ENCODE assay signal across 9 mouse cellular contexts in the genomic region with DNA sequence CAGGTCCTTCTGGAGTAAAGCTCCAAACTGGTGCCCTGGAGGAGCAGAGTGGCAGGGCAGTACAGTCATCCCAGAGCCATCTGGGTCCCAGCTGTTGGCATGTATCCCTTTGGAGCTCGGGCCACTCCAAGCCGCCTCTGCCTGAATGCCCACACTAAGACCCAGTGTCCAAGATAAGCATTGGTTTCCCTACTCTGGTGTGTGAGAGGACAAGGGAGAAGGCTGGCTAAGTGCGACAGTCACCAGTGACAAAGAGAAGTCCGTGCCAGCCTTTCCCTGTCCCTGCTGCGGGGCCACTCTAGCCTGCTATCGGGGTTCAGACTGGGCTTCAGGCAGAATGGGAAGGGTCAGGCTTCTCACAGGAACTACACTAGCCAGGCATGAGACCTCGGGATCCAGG. TPM values are rescaled to one million over a fixed set of nuclear protein-coding genes. Genes with fewer than 3 reads are reported as not detected.
A peak's percentile ranks its signal among the peaks of the same experiment; 100 is the strongest.
DNase-seq lines count a peak whose midpoint lies in the region; ATAC-seq and TF ChIP-seq lines count a peak whose summit lies in the region.
"Had no signal": no experiment of that assay in that cellular context is flagged by ENCODE, and none has a peak within 500 bp of the region (broad histone marks: within the 10 kb centered on the region; RNA-seq: fewer than 3 reads in every experiment).

No protein-coding gene starts in this region.

- no peaks in the 10 kb centered on the region for H3K9me3 ChIP-seq in lung, embryonic 14.5 days (ENCODE audit: low read depth, low read length)
- H3K9me3 ChIP-seq in forebrain, embryonic 13.5 days (replicated peaks): no peaks in the 10 kb centered on the region
- no peaks in the 10 kb centered on the region for H3K9me3 ChIP-seq in hindbrain, embryonic 15.5 days
- no peaks in the 10 kb centered on the region for H3K9me3 ChIP-seq in midbrain, postnatal 0 days (ENCODE audit: low read length)

- H3K4me1 ChIP-seq in lung, embryonic 14.5 days (ENCODE audit: insufficient read depth): no peaks in the 10 kb centered on the region
- H3K4me1 ChIP-seq in forebrain, embryonic 13.5 days: 0 out of 2 replicates have a peak, but pooled peaks cover 4% of the 10 kb centered on the region
- H3K4me1 ChIP-seq in hindbrain, embryonic 15.5 days (replicated peaks): no peaks in the 10 kb centered on the region
- H3K4me1 ChIP-seq in midbrain, postnatal 0 days (ENCODE audit: insufficient read depth, low read length): no peaks in the 10 kb centered on the region

- no peaks in the 10 kb centered on the region for H3K27me3 ChIP-seq in lung, embryonic 14.5 days (ENCODE audit: insufficient read depth, low read length)
- no peaks in the 10 kb centered on the region for H3K27me3 ChIP-seq in forebrain, embryonic 13.5 days
- H3K27me3 ChIP-seq in hindbrain, embryonic 15.5 days: no peaks in the 10 kb centered on the region
- H3K27me3 ChIP-seq in midbrain, postnatal 0 days (ENCODE audit: insufficient read depth, low read length): no peaks in the 10 kb centered on the region

- no peak overlapping the region for H3K4me2 ChIP-seq in lung, embryonic 14.5 days
- H3K4me2 ChIP-seq in forebrain, embryonic 13.5 days: no peak overlapping the region
- no peak overlapping the region for H3K4me2 ChIP-seq in hindbrain, embryonic 15.5 days
- no peak overlapping the region for H3K4me2 ChIP-seq in midbrain, postnatal 0 days (ENCODE audit: low read depth, low read length, poor library complexity, severe bottlenecking)

- peaks cover 45% of the 10 kb centered on the region for H3K36me3 ChIP-seq in lung, embryonic 14.5 days (ENCODE audit: insufficient read depth)
- H3K36me3 ChIP-seq in forebrain, embryonic 13.5 days (ENCODE audit: poor library complexity, severe bottlenecking): peaks cover 49% of the 10 kb centered on the region
- H3K36me3 ChIP-seq in hindbrain, embryonic 15.5 days: peaks cover 25% of the 10 kb centered on the region
- peaks cover 25% of the 10 kb centered on the region for H3K36me3 ChIP-seq in midbrain, postnatal 0 days (ENCODE audit: insufficient read depth, low read length)

- WGBS in lung, embryonic 14.5 days: 65% methylated on average over 7 of the region's 7 CpGs
- 82% methylated on average over 7 of the region's 7 CpGs for WGBS in forebrain, embryonic 13.5 days
- WGBS in hindbrain, embryonic 15.5 days: 73% methylated on average over 7 of the region's 7 CpGs
- 73% methylated on average over 7 of the region's 7 CpGs for WGBS in midbrain, postnatal 0 days

- no peak for TF ChIP-seq CTCF in lung, embryonic 14.5 days (IDR thresholded peaks at IDR 0.05; ENCODE audit: low read depth)
- no peak for TF ChIP-seq CTCF in midbrain, postnatal 0 days (IDR thresholded peaks at IDR 0.05)

- DNase-seq in lung, embryonic 14.5 days: no peak
- DNase-seq in lung, adult 18-20 months: no peak
- DNase-seq in midbrain, postnatal 0 days (ENCODE audit: low spot score): peak; percentile 42
- no peak for DNase-seq in kidney, adult 18-20 months
- no peak for DNase-seq in left cerebral cortex, adult 9 months (ENCODE audit: low spot score in 2 of 2)
- DNase-seq: kidney, postnatal 36 days had no signal

- H3K9ac ChIP-seq in lung, embryonic 14.5 days: no peak overlapping the region
- peak overlapping the region; percentile 19; the same call in 1 of the 2 replicates for H3K9ac ChIP-seq in forebrain, embryonic 13.5 days
- no peak overlapping the region for H3K9ac ChIP-seq in hindbrain, embryonic 15.5 days
- H3K9ac ChIP-seq in midbrain, postnatal 0 days (replicated peaks; ENCODE audit: low read length, poor library complexity, severe bottlenecking): no peak overlapping the region

- no peak for ATAC-seq in lung, embryonic 14.5 days (ENCODE audit: insufficient read depth)
- ATAC-seq in forebrain, embryonic 13.5 days: peak; percentile 17; the same call in 1 of the 2 replicates
- peak; percentile 33; the same call in 1 of the 2 replicates for ATAC-seq in hindbrain, embryonic 15.5 days (ENCODE audit: low FRiP score, low read depth)
- no peak for ATAC-seq in midbrain, postnatal 0 days (ENCODE audit: low FRiP score)

- peak overlapping the region; percentile 24; the same call in 1 of the 2 replicates for H3K27ac ChIP-seq in lung, embryonic 14.5 days (ENCODE audit: low read depth)
- peak overlapping the region; percentile 68 for H3K27ac ChIP-seq in forebrain, embryonic 13.5 days
- peak overlapping the region; percentile 18; the same call in 1 of the 2 replicates for H3K27ac ChIP-seq in hindbrain, embryonic 15.5 days (replicated peaks)
- 0 out of 2 replicates have a peak overlapping the region, but pooled peaks have one; percentile 14 for H3K27ac ChIP-seq in midbrain, postnatal 0 days (ENCODE audit: low read depth, low read length)

- H3K4me3 ChIP-seq in lung, embryonic 14.5 days (ENCODE audit: low read depth, low read length): no peak overlapping the region
- no peak overlapping the region for H3K4me3 ChIP-seq in forebrain, embryonic 13.5 days
- H3K4me3 ChIP-seq in hindbrain, embryonic 15.5 days: no peak overlapping the region
- no peak overlapping the region for H3K4me3 ChIP-seq in midbrain, postnatal 0 days (ENCODE audit: low read depth, low read length)

RNA-seq across cellular contexts. Expression of gene A3galt2, which starts 0.7 kb away (rescaled TPM):
- 0.17 and 0.30 TPM in 2 replicates for polyA plus RNA-seq in lung, embryonic 14.5 days (2014; fragmentation: Nextera tagmentation; extraction: Ambion mirVana)
- 0.67 and 0.88 TPM in 2 replicates for polyA plus RNA-seq in forebrain, embryonic 13.5 days (2015; fragmentation: Nextera tagmentation; extraction: Ambion mirVana)
- 0.18 and 0.24 TPM in 2 replicates for polyA plus RNA-seq in hindbrain, embryonic 15.5 days (2015; fragmentation: Nextera tagmentation; extraction: Ambion mirVana)
- 0.19 and 0.38 TPM in 2 replicates for total RNA-seq in midbrain, postnatal 0 days (2014; rRNA removed)
- 0.05 TPM in 1 of 2 replicates, not detected in the other for polyA plus RNA-seq in midbrain, postnatal 0 days (2015; fragmentation: Nextera tagmentation; extraction: Ambion mirVana)
- total RNA-seq: gastrocnemius, adult 8-10 months had no signal

RNA-seq across cellular contexts. Expression of gene Zfp362, which starts 49.9 kb away (rescaled TPM):
- polyA plus RNA-seq in lung, embryonic 14.5 days (2014; fragmentation: Nextera tagmentation; extraction: Ambion mirVana): 41.9 and 48.0 TPM in 2 replicates
- polyA plus RNA-seq in forebrain, embryonic 13.5 days (2015; fragmentation: Nextera tagmentation; extraction: Ambion mirVana): 42.3 and 46.9 TPM in 2 replicates
- polyA plus RNA-seq in hindbrain, embryonic 15.5 days (2015; fragmentation: Nextera tagmentation; extraction: Ambion mirVana): 33.6 and 36.7 TPM in 2 replicates
- 26.7 and 33.3 TPM in 2 replicates for total RNA-seq in midbrain, postnatal 0 days (2014; rRNA removed)
- 24.8 and 27.0 TPM in 2 replicates for polyA plus RNA-seq in midbrain, postnatal 0 days (2015; fragmentation: Nextera tagmentation; extraction: Ambion mirVana)

Comparison
In these comparisons a context has a peak if more than half of its experiments do, and no peak if none do; other contexts are left out.
1. ATAC-seq: peak in forebrain, embryonic 13.5 days (single experiment) and hindbrain, embryonic 15.5 days (single experiment); none in lung, embryonic 14.5 days (single experiment) and midbrain, postnatal 0 days (single experiment).
2. H3K27ac ChIP-seq: peak in every context shown above with its lines; median percentile 68 in forebrain, embryonic 13.5 days; 24 in lung, embryonic 14.5 days; 18 in hindbrain, embryonic 15.5 days; 14 in midbrain, postnatal 0 days.